Mouse (Mus musculus) cerebellum, adult 11-12 months (tissue): ENCODE data around the gene Cmtm7.
"Not testable (repeated sequence)": the region's sequence is repeated elsewhere in the genome, so short reads cannot be mapped to it uniquely, and the experiment has no call there.

Experiments
- DNase-seq: peaks from one replicate; pipeline ENCODE4 v3.0.0; 2022

Gene Cmtm7

GRCm38 (mm10) chr9:114759886-114760285 is 21.8 kb downstream of the Cmtm7 start:
- DNase-seq = no peak

- DNase-seq = no peak
Observed at GRCm38 (mm10) chr9:114758801-114759200, 22.9 kb downstream of the Cmtm7 start.

DNA sequence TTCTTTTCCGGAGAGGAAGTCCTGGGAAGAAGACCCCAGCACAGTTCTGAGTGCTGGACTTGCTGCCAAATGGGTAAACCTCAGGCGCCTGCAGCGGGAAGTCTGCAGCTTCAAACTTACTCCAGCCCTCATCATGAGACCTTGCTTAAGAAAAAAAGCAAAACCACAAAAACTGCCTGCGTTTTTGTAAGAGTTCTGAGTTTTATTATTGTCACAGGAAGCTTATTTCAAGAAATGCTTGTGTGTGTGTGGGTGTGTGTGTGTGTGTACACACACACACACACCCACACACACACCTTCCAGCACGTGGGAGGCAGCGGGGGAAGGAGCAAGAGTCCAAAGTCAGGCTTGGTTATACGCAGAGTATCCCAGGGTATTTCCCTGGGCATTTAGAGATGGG is 23.4 kb downstream of the Cmtm7 start:
- DNase-seq = no peak

DNA sequence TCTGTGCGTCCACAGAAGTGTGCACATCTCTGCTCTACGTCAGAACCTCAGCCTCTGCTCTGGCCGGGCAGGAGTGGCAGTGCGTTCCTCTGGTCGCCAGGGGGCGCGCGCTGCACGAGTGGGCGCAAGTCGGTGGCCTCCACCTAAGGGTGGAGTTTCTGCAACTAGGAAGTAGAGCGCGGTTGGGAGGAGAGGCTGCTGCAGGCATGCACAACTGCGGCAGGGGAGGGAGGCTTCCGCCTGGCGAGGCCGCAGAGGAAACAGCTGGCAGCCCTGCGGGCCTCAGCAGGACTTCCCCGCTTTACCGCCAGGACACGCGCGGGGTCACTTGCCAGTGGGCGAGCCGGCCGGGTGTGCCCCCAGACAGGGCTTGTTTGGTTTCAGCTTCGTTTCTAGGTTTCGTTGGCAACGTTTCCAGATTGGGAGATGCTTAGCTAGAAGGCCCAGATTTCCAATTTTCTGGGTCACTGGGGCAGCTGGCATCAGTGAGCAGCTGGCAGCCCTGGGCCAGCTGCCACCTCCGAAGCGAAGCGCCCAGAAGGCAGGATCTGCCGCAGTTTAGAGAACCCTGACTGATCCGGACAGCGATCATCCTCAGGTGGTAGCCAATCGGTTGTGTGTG is 28.7 kb downstream of the Cmtm7 start:
- peak; percentile 86 for DNase-seq

GRCm38 (mm10) chr9:114752311-114752710 is 29.3 kb downstream of the Cmtm7 start:
- no peak for DNase-seq

DNA sequence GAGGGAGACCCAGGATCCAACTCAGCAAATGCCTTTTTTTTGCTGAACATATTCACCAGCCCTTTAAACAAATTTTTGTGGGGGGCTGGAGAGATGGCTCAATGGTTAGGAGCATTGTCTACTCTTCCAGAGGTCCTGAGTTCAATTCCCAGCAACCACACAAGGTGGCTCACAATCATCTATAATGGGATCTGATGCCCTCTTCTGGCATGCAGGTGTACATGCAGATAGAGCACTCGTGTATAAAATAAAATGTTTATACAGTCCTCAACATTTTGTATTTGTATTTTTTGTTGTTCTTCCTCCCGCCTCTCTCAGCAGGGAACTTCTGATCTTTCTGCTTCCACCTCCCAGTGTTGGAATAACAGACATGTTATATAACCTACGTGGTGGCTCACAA is 30.1 kb downstream of the Cmtm7 start:
- no peak for DNase-seq

DNA sequence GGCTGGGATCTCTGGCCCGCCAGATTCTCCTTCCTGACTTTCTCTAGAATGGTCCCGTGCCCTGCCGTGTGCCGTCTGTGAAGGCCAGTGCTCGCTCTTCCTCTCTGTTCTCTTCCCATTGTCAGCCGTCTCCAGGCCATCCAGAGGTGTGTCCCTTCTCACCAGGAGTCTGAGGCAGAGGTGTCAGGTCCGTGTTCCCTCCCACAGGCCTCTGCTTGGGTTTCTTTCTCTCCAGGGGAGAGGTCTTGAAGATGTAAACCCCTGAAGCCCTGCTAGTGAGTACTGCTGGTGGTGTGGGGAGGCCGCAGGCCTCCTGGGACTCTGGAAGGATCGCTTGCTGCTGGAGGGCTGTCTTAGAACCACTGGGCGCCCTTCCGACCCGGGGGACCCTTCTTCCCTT is 34.2 kb downstream of the Cmtm7 start:
- DNase-seq = no peak

DNA sequence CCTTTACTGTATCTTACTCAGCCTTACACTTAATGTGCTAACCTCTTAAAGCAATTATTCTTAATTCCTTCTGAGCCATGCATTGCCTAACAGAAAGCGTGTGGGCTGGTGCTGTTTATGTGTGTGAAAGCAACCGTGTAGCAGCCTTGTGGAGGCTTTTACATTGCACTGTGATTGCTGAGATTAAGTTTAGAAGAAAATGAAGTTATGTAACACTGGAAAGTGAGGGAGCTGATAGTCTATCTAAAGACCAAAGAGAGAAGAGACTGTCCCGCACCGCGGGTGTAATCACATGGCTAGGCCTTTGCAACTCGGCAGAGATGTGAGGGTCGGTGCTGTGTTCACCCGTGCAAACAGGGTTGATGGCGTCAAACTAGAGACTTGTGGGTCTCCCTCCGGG is 34.6 kb downstream of the Cmtm7 start:
- DNase-seq = no peak

DNA sequence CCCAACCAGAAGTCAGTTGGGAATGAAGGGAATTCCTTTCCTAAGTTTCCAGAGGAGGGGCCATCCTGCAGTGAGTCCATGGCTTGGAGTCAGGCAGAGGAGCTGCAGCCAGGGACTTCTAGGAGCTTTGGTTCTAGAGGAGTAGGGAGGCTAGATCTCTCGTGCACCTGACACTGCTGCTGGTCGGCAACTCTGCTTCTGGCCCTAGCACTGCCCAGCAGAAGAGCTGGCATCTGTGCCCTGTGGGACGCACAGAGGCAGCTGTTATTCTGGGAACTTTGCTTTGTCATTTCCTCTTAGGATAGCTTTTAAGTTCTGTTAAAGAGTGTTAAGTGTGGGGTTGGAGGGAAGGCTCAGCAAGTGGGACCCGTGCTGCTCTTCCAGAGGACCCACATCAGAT is 36.0 kb downstream of the Cmtm7 start:
- no peak for DNase-seq

GRCm38 (mm10) chr9:114745163-114745562 is 36.5 kb downstream of the Cmtm7 start:
- DNase-seq = no peak

DNA sequence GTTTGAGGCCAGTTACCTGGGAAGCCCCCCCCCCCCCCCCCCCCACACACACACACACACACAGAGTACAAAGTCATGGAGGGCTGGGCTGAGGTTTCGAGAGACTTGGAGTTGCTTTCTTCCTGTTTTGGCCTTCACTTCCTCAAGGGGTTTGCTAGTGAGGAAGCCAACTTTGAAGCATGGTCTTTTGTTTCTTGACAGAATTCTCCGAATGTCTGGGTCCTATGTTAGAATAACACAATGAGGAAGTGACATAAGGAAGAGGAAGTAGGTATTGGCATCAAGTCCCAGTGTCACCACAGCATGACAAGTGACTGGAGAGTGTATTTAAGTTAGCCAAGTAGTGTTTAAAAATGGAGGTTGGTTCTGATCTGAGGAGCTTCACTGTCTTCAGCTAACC is 38.9 kb downstream of the Cmtm7 start:
- no peak for DNase-seq

DNA sequence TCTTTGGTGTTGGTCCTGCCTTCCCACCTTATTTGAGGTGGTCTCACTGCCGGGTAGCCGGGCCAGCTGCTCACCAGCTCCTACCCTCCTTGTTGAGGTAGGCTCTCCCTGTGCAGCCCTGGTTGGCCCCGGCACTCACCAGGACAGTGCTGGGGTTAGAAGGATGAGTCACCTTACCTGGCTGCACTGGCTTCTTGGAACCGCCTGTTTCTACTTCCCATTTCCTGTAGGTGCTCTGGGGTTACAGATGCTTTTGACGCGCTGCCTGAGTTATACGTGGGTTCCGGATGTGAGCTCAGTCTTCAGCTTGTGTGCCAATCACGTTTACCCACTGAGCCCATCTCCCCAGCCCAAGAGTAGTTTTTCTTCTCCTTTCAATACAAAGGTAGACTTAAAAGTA is 41.3 kb downstream of the Cmtm7 start:
- no peak for DNase-seq

- DNase-seq = no peak
Observed at GRCm38 (mm10) chr9:114736442-114736841, 45.2 kb downstream of the Cmtm7 start.

DNA sequence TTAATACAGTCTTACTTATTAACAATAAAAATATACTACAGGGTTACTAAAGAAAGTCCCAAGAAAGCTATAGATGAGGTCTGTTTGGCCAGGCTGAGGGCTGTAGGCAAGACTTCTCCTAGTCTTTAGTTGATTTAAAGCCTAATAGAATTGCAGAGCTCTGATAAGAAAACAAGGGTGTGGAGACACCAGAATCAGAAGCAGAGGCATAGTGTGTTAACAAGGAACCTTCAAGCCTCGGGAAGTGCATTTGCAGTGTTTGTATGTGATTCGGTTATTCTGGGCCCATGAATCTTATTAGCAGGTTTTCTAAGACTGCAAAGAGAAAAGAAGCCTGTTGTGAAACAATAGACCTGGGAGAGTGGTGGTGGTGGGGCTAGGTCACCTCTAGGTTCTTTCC is 48.4 kb downstream of the Cmtm7 start:
- no peak for DNase-seq

DNA sequence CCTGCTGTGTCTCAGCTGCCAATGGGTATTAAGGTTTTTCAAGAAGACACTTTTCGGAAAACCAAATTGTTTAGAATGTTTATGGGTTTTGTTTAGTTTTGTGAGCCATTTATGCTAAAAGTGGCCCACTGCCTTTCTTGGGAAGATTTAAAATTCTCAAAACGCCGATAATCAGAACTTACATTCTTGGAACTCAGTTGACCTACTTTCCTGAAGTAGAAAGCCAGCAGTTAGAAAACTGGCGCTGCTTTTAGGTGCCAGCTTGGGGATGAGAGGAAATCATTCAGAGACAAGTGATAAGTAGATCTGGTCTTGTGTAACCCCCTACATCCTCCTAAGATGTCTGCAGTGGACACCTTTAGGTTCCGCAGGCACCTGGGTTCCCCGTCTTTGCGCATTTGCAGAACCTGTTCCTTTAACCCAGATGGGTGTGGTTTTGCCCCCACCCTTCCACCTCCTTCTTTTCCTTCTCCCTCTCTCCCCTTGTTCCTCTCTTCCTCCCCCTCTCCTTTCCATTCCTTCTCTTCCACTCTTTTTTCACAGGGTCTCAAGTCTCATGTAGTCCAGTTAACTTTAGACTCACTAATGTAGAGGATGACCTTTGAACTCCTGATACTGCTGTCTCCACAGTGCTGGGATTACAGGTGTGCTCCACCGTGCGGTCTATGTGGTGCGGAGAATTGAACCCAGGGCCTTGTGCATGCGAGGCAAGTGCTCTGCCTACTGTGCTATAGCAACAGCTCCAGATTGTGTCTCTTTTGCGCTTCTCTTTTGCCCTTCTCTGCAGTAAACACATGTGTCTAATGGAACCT is 49.6 kb downstream of the Cmtm7 start:
- DNase-seq = no peak

- peak; percentile 91 for DNase-seq
Observed at GRCm38 (mm10) chr9:114731011-114731755, 50.5 kb downstream of the Cmtm7 start, which contains the start of gene Cmtm6. TSS of gene Cmtm6 (plus strand) at chr9:114731116.

DNA sequence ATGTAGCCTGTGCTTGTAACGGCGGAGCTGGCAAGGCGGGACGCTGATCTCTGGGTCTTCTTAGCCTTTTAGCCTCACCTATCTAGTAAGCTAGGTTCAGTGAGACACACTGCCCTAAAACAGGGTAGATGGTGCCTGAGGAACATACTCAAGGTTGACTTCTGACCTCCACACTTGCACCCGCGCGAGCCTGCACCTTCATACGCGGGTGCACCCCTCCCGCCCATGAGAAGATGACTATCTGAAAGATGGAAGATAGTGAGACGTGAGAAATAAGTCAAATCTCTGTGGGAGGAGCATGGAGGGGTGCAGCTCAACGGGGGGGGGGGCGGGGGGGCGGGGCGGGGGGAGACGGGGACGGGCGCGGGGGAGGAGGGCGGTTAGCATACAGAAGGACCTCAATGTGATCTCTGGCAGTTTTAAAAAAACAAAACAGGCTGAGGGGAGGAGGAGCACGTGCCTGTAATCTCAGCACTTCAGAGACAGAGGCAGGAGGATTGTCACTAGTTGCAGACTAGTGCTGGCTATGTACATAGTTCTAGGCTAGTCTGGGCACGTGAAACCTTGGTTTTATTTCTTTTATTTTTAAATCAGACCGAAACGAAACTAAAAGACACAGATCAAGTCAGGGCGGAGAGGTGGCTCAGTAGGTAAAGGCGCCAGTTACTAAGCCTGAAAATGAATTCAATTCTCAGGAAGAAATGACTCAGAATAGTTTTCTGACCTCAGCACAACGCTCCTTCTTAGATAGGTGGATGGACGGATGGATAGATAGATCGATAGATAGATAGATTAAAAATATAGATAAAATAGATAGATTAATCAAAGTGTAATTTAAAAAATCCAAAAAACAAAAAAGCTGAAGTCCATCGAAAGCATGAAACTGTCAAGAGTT is 51.5 kb downstream of the Cmtm7 start:
- no peak for DNase-seq

DNA sequence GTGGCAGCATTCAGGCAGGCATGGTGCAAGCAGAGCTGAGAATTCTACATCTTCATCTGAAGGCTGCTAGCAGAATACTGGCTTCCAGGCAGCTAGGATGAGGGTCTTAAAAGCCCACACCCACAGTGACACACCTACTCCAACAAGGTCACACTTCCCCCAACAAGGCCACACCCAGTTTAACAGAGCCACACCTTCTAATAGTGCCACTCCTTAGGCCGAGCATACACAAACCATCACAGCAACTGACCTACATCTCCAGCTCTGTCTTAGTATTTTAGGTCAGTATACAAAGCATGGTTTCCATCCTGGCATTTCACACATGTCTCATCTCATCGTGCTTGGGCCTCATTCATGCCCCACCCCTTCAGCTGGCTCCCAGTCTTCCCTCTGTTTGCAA is 53.2 kb downstream of the Cmtm7 start:
- DNase-seq = not testable (repeated sequence)

DNA sequence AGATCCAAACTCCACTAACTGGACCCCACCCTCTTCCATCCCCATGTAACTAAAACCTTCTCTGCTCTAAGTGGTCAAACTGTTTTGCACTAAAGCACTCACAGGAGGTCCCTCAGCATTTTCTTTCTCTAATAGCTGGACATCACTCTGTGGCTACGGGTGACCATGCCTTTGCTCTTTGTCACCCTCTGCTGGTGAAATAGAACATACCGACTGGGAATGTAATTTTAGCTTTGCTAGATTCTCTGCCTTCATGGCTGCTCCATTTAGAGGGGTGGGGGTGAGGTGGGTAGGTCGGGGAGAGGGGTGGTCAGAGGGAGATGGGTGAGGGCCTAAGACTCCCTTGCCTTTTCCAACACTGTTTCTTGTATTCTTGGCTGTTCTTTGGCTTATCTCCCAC is 54.3 kb downstream of the Cmtm7 start:
- DNase-seq = no peak

- DNase-seq = no peak
Observed at GRCm38 (mm10) chr9:114716677-114717331, 64.9 kb downstream of the Cmtm7 start.

GRCm38 (mm10) chr9:114713481-114713880 is 68.2 kb downstream of the Cmtm7 start:
- DNase-seq = no peak

- DNase-seq = no peak
Observed at GRCm38 (mm10) chr9:114710345-114710744, 71.3 kb downstream of the Cmtm7 start.
